Mouse (Mus musculus) Patski (cell line): ENCODE measurements around the gene Fgf10. TPM values are rescaled to one million over a fixed set of nuclear protein-coding genes. Genes with fewer than 3 reads are reported as not detected.

Experiments used
- ATAC-seq: fragments of 100-300 bp; one replicate; pipeline ENCODE4 v1.8.0; 2021
- CTCF ChIA-PET: fragments of 350-600 bp; sonication (Branson Sonifier 250); formaldehyde crosslinking; loops from one replicate; lab custom pipeline; 2022; ENCODE audit warnings: inconsistent platforms; lab: Charles Lee
- POLR2A ChIA-PET: fragments of 350-600 bp; sonication (Branson Sonifier 250); formaldehyde crosslinking; loops from one replicate; lab custom pipeline; 2022; ENCODE audit warnings: antibody characterized with exemption, inconsistent platforms; lab: Charles Lee
- DNase-seq: peaks from one replicate; pipeline ENCODE4 v3.0.0-alpha.2; 2011; ENCODE audit warnings: low read depth, low spot score
- H3K27me3 ChIP-seq: fragments of 371-371 bp; one replicate; pipeline ENCODE4 v1.5.1; 2021
- CTCF ChIP-seq: fragments of 100-300 bp; IDR thresholded peaks from one replicate; pipeline ENCODE4 v1.5.1; 2021
- in situ Hi-C: fragments of 300-500 bp; cut with MboI; formaldehyde crosslinking; loops from 3 replicates; pipeline ENCODE4 v1.11.1; 2018; ENCODE audit warnings: low pct_unique_long_range_greater_than_20kb, mixed read lengths
- polyA plus RNA-seq: library from polyadenylated mRNA; unstranded; gene quantifications from one replicate; pipeline ENCODE4 v1.2.3, GENCODE M21; 2021

The Fgf10 gene
- 1.9 TPM for polyA plus RNA-seq

DNA sequence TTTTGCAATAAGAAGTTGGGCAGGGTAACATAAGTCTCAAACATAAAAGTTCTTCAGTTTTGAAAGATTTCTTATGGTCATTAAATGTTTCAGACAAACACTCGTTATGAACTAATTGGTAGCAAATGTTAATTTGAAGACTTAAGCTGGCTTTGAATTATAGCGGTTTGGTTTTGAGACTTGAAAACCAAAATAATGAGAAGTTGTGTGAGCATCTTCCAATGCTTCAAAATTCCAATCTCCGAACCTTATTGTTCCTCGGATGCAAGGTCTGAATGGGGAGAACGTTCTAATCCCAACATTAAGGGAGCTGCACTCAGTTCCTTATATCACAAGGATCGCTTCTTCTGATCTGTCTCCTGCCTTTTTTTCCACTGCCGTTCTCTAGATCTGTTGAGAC lies at the start of gene Fgf10:
TSS of gene Fgf10 (plus strand) at position 301 of the 400 bp plus-strand sequence.
- ATAC-seq (no peak), DNase-seq (no peak)
- H3K27me3 ChIP-seq = no peaks in the 10 kb centered on the region
- POLR2A ChIA-PET = no interaction called here
- CTCF ChIA-PET = no interaction called here
- in situ Hi-C loops = no loop called here
- TF ChIP-seq CTCF = no peak

DNA sequence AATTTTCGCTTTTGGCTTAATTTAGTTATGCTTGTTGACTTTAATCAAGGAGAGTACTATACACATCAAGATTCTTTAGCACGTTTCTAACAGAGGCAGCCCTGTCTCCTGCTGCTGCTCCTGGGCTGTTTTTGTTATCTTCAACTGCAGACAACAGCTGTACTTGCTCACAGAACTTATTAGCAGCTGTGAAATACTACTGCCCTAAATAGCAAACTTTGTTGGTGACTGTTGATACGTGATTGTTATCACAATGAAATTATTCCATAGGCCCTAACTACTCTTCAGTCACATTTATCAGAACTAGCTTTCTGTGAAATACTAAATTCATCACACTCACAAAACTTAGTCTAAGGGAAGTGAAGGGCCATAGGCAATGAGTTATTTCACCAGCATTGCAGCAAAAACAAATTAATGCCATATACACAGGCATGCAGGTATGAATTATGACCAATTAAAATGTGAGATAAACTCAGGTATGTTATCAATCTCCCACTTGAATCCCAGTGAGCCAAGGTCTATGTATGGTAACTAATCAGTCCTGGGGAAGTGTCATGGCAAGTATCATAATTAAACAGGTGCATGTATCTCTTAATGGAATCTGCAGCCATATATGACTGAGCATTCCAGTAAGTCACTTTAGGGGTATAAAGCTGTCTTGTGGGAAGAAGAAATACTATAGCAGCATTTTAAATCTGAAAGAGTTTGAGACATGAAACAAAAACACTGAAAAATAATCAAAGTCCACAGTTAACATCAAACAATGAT lies 39.7 kb upstream of the Fgf10 start:
- CTCF ChIA-PET = no interaction called here
- in situ Hi-C loops = no loop called here
- no peak for DNase-seq

DNA sequence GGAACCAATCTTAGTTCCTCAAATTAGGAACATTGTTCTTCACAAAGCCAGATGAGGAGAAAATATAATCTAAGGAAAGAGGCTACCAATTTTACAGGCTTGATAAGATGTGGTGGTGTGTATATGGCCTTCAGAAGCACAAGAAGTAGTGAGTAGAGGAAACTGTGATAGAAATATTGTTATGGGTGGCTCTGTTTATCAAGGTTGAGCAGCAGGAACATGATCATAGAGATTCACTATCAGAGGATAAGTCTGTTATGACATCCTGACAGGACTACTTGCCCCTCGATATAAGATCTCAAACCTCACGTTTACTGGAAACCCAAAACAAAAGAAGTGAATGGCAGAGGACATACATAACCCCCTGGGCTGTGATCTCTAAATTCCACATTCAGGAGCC lies 38.1 kb upstream of the Fgf10 start:
- ChIA-PET POLR2A (no interaction called here), CTCF (no interaction called here)
- DNase-seq = no peak
- no peak for ATAC-seq
- no peaks in the 10 kb centered on the region for H3K27me3 ChIP-seq
- in situ Hi-C loops = no loop called here
- no peak for TF ChIP-seq CTCF

More for the DNA sequence above, 39.7 kb upstream of the Fgf10 start:
- no peak for TF ChIP-seq CTCF
- POLR2A ChIA-PET = no interaction called here
- no peaks in the 10 kb centered on the region for H3K27me3 ChIP-seq
- ATAC-seq = no peak

DNA sequence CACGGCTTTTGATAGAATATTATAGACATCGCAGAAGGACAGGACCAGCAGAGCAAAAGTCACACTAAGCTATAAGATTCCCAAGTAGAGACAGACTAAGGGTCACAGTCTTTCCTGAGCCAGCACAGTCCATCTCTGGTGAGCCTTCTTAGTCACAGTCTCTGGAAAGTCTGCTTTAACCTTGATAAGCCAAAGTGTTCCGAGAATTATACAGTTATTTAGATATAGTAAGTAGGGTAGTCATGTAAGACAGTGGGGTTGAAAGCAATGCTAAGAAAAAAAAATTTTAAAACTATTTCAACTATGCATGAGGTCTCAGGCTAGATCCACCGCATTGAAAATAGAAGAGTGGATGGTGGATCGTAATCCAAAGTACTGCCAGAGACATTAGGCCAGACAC lies 33.5 kb upstream of the Fgf10 start:
- TF ChIP-seq CTCF = no peak
- in situ Hi-C loops = no loop called here
- POLR2A ChIA-PET = no interaction called here

DNA sequence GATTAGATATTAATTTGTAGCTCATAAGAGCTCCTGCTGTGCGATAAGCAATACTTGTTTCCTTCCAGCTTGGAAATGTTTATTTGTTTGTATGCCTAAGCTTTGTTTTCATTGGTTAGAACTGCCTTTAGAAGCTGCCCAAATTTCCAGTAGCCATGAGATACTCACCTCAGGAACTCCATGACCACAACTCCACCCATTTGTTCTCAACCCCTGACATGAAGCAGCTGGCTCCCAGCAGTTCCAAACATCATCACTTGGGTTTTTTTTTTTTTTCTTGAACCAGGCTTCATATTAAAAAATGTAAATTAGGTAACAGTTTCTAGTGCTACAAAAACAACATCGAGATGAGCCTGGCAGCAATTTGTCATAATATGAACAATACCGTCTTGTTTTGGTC lies 27.0 kb upstream of the Fgf10 start:
- DNase-seq (no peak), ATAC-seq (no peak)
- POLR2A ChIA-PET = no interaction called here

More for the DNA sequence above, 33.5 kb upstream of the Fgf10 start:
- ATAC-seq (no peak), DNase-seq (no peak)
- CTCF ChIA-PET = interaction anchor here (0.8 to 1.4 kb wide), 3 partner anchors 9 to 14 kb away, joined by 3 to 4 read pairs (median 3); no protein-coding TSS in a partner anchor
- no peaks in the 10 kb centered on the region for H3K27me3 ChIP-seq

DNA sequence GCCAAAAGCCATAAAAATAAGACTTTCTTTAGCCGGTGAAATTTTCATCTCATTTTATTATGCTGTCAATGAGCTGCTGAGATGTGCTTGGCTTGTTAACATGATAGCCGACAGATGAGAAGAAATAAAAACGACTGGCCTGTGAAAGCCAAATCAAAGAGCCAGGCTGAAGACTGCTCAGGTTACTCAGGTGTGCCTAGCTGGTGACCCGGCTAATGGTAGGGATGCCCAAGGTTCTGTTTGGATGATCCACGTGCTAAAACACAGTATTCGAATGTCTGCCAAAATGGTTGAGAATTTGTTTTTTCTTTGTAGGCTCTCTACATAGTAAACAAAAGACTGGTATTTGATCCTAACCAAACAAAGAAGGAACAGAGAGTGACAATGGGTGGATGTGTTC lies 26.5 kb upstream of the Fgf10 start:
- CTCF ChIA-PET = interaction anchor here (0.8 to 1.2 kb wide), 2 partner anchors 14 to 24 kb away, joined by 3 to 4 read pairs; no protein-coding TSS in a partner anchor
- H3K27me3 ChIP-seq = no peaks in the 10 kb centered on the region
- no peak for DNase-seq
- TF ChIP-seq CTCF = no peak
- ATAC-seq = no peak
- in situ Hi-C loops = no loop called here
- POLR2A ChIA-PET = no interaction called here

More for the DNA sequence above, 27.0 kb upstream of the Fgf10 start:
- no peaks in the 10 kb centered on the region for H3K27me3 ChIP-seq
- CTCF ChIA-PET = interaction anchor here (0.8 to 1.2 kb wide), 2 partner anchors 14 to 25 kb away, joined by 3 to 4 read pairs; no protein-coding TSS in a partner anchor
- no peak for TF ChIP-seq CTCF
- in situ Hi-C loops = no loop called here

DNA sequence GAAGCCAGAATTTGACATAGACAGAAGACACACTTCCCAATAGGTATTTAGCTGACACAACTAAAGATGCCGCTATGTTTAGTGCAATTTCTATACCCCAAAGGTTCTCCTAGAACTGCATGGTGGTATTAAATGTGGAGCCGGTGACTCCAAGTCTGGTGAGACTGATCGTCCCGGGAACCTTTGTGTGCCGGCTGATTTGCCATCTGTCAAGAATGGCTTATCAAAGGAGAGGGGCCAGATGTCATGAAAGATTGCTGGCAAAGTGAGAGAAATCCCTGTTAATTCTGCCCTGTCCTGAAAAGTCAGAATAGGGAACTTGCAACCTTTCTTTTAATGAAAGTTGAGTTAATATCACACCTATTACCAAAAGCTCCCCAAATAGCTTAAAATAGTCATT lies 12.6 kb upstream of the Fgf10 start:
- CTCF ChIA-PET = interaction anchor here (1.0 to 1.2 kb wide), 3 partner anchors 14 to 88 kb away, joined by 3 read pairs; no protein-coding TSS in a partner anchor
- DNase-seq (no peak), ATAC-seq (no peak)
- no peaks in the 10 kb centered on the region for H3K27me3 ChIP-seq
- no peak for TF ChIP-seq CTCF
- in situ Hi-C loops = no loop called here
- POLR2A ChIA-PET = no interaction called here

DNA sequence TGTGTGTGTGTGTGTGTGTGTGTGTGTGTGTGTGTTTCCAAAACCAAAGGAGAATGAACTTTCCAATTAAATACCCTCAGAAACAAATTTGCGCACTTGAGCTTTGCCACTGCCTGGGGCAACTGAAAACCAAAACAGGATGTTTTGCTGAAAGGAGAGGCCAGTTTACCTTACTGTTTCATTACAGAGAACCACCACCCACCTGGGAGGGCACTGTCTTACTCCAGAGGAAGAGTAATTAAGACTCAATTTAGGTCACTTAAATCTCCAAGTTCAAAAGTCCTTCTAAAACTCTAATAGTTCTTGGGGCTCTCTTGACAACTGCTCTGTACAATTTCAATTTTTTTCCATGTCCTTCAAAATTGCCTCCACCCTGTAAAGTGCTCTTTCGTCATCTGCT lies 11.6 kb upstream of the Fgf10 start:
- H3K27me3 ChIP-seq = no peaks in the 10 kb centered on the region
- ChIA-PET CTCF (interaction anchor here (0.8 to 1.2 kb wide), 3 partner anchors 9 to 89 kb away, joined by 3 read pairs; no protein-coding TSS in a partner anchor), POLR2A (no interaction called here)
- in situ Hi-C loops = no loop called here
- ATAC-seq = no peak
- TF ChIP-seq CTCF = no peak
- DNase-seq = no peak

DNA sequence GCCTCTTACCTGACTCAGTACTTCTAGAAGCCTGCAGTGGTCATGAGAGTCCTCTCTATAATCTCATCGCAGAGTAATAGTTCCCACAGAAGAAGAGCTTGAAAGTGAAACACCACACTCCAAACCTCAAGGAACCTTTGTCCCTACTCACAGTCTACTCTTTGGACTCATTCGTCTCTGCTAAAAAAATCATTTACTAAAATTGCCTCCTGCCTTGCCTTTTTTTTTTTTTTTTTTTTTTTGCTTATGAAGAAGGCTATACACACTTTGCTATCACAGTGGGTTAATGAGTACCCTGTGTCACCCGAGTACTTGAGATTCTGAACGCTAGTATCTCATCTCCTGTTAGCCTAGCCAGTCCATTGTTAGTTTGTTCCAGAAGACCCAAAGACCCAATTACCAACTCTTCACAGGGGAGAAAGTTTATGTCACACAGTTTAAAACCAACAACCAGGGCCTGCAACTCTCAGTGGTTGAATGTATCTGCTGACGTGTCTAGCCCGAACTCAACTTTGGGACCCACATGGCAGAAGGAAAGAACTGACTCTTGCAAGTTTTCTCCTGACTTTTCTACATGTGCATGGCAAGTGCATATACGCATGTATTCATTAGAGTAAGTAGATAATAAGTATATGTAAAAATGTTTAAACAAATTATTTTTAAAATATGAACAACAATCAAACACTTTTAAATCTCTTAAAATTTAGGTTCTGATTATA lies 10.8 kb upstream of the Fgf10 start:
- no peak for DNase-seq
- CTCF ChIA-PET = interaction anchor here (0.8 kb wide), 1 partner anchor 10 kb away, joined by 3 read pairs; no protein-coding TSS in a partner anchor
- ATAC-seq = no peak
- no peak for TF ChIP-seq CTCF
- POLR2A ChIA-PET = no interaction called here
- H3K27me3 ChIP-seq = no peaks in the 10 kb centered on the region
- in situ Hi-C loops = no loop called here

DNA sequence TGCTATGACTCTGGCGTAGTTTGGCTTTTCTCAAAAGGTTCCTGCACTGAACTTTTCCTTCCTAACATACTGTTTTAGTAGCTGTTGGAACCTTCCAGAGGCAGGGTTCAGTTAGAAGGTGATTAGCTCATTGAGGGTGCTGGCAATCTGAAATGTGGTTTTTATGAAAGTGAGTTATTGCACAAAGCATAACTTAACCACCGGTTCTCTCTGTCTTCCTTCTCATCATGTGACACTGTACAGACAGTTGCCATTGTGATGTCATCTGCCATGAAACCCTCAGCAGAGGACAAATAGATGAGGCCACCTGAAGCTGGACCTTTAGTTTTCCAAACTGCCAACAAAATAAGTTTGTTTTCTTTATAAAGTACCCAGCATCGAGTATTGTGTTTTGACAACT lies 7.9 kb upstream of the Fgf10 start:
- POLR2A ChIA-PET = no interaction called here

DNA sequence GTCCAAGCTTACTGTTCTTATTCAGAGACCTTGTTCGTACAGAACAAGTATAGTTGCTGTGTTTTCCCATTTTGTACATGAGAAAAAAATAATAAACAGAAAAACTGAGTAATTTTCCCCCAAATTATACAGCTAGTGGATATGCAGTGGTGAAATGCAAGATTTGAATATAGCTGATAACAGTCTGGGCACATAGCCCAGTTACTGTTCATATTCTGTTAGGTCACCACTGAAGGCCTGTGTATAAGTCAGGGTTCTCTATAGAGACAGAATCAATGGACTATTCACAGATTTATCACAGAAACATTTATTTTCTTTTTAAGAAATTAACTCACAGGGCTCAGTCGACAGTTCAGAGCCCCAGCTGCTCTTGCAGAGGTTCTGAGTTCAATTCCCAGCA lies 4.7 kb upstream of the Fgf10 start:
- ATAC-seq = no peak
- H3K27me3 ChIP-seq = no peaks in the 10 kb centered on the region
- DNase-seq = no peak
- ChIA-PET POLR2A (no interaction called here), CTCF (interaction anchor here (0.7 kb wide), 1 partner anchor 9 kb away, joined by 3 read pairs; no protein-coding TSS in a partner anchor)
- in situ Hi-C loops = no loop called here
- TF ChIP-seq CTCF = no peak

More for the DNA sequence above, 7.9 kb upstream of the Fgf10 start:
- in situ Hi-C loops = no loop called here
- no peak for ATAC-seq
- DNase-seq = no peak
- no peak for TF ChIP-seq CTCF
- no peaks in the 10 kb centered on the region for H3K27me3 ChIP-seq
- CTCF ChIA-PET = no interaction called here
